Mouse (Mus musculus): Measurements from ENCODE around the gene Arid2. TPM values are rescaled to one million over a fixed set of nuclear protein-coding genes. Genes with fewer than 3 reads are reported as not detected.

Gene Arid2
- polyA plus RNA-seq, 1 experiment from 2014 or later, result 27.4 TPM

- peak overlapping the region; percentile 99 for H3K9ac ChIP-seq (replicated peaks)
- peak overlapping the region; percentile 99 for H3K27ac ChIP-seq (replicated peaks)
- H3K9me3 ChIP-seq, result no peaks in the 10 kb centered on the region
- H3K4me3 ChIP-seq, result peak overlapping the region; percentile 78
- H3K4me2 ChIP-seq (replicated peaks), result peak overlapping the region; percentile 76
- peak; percentile 49 for ATAC-seq (replicated peaks)
- WGBS, result under 1% methylated on average over 32 of the region's 63 CpGs
- H3K4me1 ChIP-seq, result peaks cover 39% of the 10 kb centered on the region
- no peaks in the 10 kb centered on the region for H3K27me3 ChIP-seq
- no peaks in the 10 kb centered on the region for H3K36me3 ChIP-seq
These were observed 404 bp upstream of the Arid2 start for GRCm38 (mm10) chr15:96286935-96287292.

- Histone ChIP-seq H3K9ac (replicated peaks) (peak overlapping the region; percentile 99), H3K4me3 (peak overlapping the region; percentile 78), H3K36me3 (no peaks in the 10 kb centered on the region), H3K27me3 (no peaks in the 10 kb centered on the region), H3K27ac (replicated peaks) (peak overlapping the region; percentile 99), H3K4me1 (peaks cover 26% of the 10 kb centered on the region), H3K9me3 (no peaks in the 10 kb centered on the region), H3K4me2 (replicated peaks) (peak overlapping the region; percentile 76)
- no peak for ATAC-seq (replicated peaks)
- under 1% methylated on average over 95 of the region's 97 CpGs for WGBS
These were observed 888 bp downstream of the Arid2 start for GRCm38 (mm10) chr15:96287976-96288835.

- peak overlapping the region; percentile 99 for H3K9ac ChIP-seq (replicated peaks)
- ATAC-seq (replicated peaks), result no peak
- no peaks in the 10 kb centered on the region for H3K27me3 ChIP-seq
- peaks cover 21% of the 10 kb centered on the region for H3K4me1 ChIP-seq
- no peaks in the 10 kb centered on the region for H3K9me3 ChIP-seq
- WGBS, result under 1% methylated on average over 9 of the region's 9 CpGs
- peaks cover under 1% of the 10 kb centered on the region; the same call in 1 of the 2 replicates for H3K36me3 ChIP-seq
- H3K27ac ChIP-seq (replicated peaks), result peak overlapping the region; percentile 99
- peak overlapping the region; percentile 76 for H3K4me2 ChIP-seq (replicated peaks)
- H3K4me3 ChIP-seq, result peak overlapping the region; percentile 78
These were observed 1.6 kb downstream of the Arid2 start for GRCm38 (mm10) chr15:96288836-96289390.

- Histone ChIP-seq H3K9ac (replicated peaks) (no peak overlapping the region), H3K4me2 (replicated peaks) (peak overlapping the region; percentile 40), H3K27me3 (no peaks in the 10 kb centered on the region), H3K4me3 (no peak overlapping the region), H3K27ac (replicated peaks) (no peak overlapping the region), H3K36me3 (peaks cover 4% of the 10 kb centered on the region; the same call in 1 of the 2 replicates), H3K9me3 (no peaks in the 10 kb centered on the region), H3K4me1 (peaks cover 18% of the 10 kb centered on the region)
- ATAC-seq (replicated peaks), result no peak
- WGBS, result 56% methylated on average over 1 of the region's 1 CpGs
These were observed 2.7 kb downstream of the Arid2 start for GRCm38 (mm10) chr15:96290001-96290400.

- no peak for ATAC-seq (replicated peaks)
- Histone ChIP-seq H3K27me3 (no peaks in the 10 kb centered on the region), H3K9me3 (no peaks in the 10 kb centered on the region), H3K36me3 (peaks cover 6% of the 10 kb centered on the region; the same call in 1 of the 2 replicates), H3K27ac (replicated peaks) (no peak overlapping the region), H3K4me2 (replicated peaks) (no peak overlapping the region), H3K9ac (replicated peaks) (no peak overlapping the region), H3K4me1 (peaks cover 20% of the 10 kb centered on the region), H3K4me3 (no peak overlapping the region)
- WGBS, result 78% methylated on average over 3 of the region's 3 CpGs
These were observed 6.1 kb downstream of the Arid2 start for GRCm38 (mm10) chr15:96293444-96293843.

GRCm38 (mm10) chr15:96297078-96297590 lies 9.8 kb downstream of the Arid2 start:
- Histone ChIP-seq H3K4me3 (no peak overlapping the region), H3K27ac (replicated peaks) (no peak overlapping the region), H3K36me3 (peaks cover 8% of the 10 kb centered on the region; the same call in 1 of the 2 replicates), H3K9ac (replicated peaks) (no peak overlapping the region), H3K4me2 (replicated peaks) (no peak overlapping the region), H3K27me3 (no peaks in the 10 kb centered on the region), H3K4me1 (peaks cover 6% of the 10 kb centered on the region; the same call in 1 of the 2 replicates), H3K9me3 (no peaks in the 10 kb centered on the region)
- WGBS, result 84% methylated on average over 9 of the region's 9 CpGs
- no peak for ATAC-seq (replicated peaks)

- Histone ChIP-seq H3K36me3 (peaks cover 8% of the 10 kb centered on the region; the same call in 1 of the 2 replicates), H3K27ac (replicated peaks) (no peak overlapping the region), H3K9me3 (no peaks in the 10 kb centered on the region), H3K4me3 (no peak overlapping the region), H3K9ac (replicated peaks) (no peak overlapping the region), H3K4me1 (peaks cover 6% of the 10 kb centered on the region; the same call in 1 of the 2 replicates), H3K27me3 (no peaks in the 10 kb centered on the region), H3K4me2 (replicated peaks) (no peak overlapping the region)
- no peak for ATAC-seq (replicated peaks)
- WGBS, result 94% methylated on average over 9 of the region's 9 CpGs
These were observed 10.4 kb downstream of the Arid2 start for GRCm38 (mm10) chr15:96297623-96298188.

- WGBS, result 56% methylated on average over 6 of the region's 6 CpGs
- Histone ChIP-seq H3K4me1 (peaks cover 12% of the 10 kb centered on the region), H3K4me3 (no peak overlapping the region), H3K27ac (replicated peaks) (no peak overlapping the region), H3K9me3 (no peaks in the 10 kb centered on the region), H3K4me2 (replicated peaks) (no peak overlapping the region), H3K9ac (replicated peaks) (no peak overlapping the region), H3K27me3 (no peaks in the 10 kb centered on the region), H3K36me3 (peaks cover 14% of the 10 kb centered on the region)
- ATAC-seq (replicated peaks), result no peak
These were observed 22.0 kb downstream of the Arid2 start for GRCm38 (mm10) chr15:96309310-96309709.

- no peak for ATAC-seq (replicated peaks)
- peaks cover 12% of the 10 kb centered on the region for H3K4me1 ChIP-seq
- no peak overlapping the region for H3K4me3 ChIP-seq
- no peak overlapping the region for H3K9ac ChIP-seq (replicated peaks)
- 94% methylated on average over 1 of the region's 1 CpGs for WGBS
- no peak overlapping the region for H3K27ac ChIP-seq (replicated peaks)
- H3K4me2 ChIP-seq (replicated peaks), result no peak overlapping the region
- H3K9me3 ChIP-seq, result no peaks in the 10 kb centered on the region
- no peaks in the 10 kb centered on the region for H3K27me3 ChIP-seq
- H3K36me3 ChIP-seq, result peaks cover 4% of the 10 kb centered on the region; the same call in 1 of the 2 replicates
These were observed 25.6 kb downstream of the Arid2 start for GRCm38 (mm10) chr15:96312902-96313301.

- no peaks in the 10 kb centered on the region for H3K9me3 ChIP-seq
- H3K27me3 ChIP-seq, result no peaks in the 10 kb centered on the region
- H3K4me2 ChIP-seq (replicated peaks), result no peak overlapping the region
- no peak overlapping the region for H3K9ac ChIP-seq (replicated peaks)
- peaks cover 8% of the 10 kb centered on the region for H3K4me1 ChIP-seq
- no peak for ATAC-seq (replicated peaks)
- WGBS, result 15% methylated on average over 1 of the region's 1 CpGs
- no peak overlapping the region for H3K4me3 ChIP-seq
- peaks cover 4% of the 10 kb centered on the region; the same call in 1 of the 2 replicates for H3K36me3 ChIP-seq
- no peak overlapping the region for H3K27ac ChIP-seq (replicated peaks)
These were observed 28.3 kb downstream of the Arid2 start for GRCm38 (mm10) chr15:96315664-96316063.

GRCm38 (mm10) chr15:96319335-96319734 lies 32.0 kb downstream of the Arid2 start:
- 72% methylated on average over 8 of the region's 8 CpGs for WGBS
- peak overlapping the region; percentile 11; the same call in 1 of the 2 replicates for H3K27ac ChIP-seq (replicated peaks)

More at GRCm38 (mm10) chr15:96319335-96319734, 32.0 kb downstream of the Arid2 start:
- H3K9ac ChIP-seq (replicated peaks), result no peak overlapping the region
- H3K4me1 ChIP-seq, result peaks cover 8% of the 10 kb centered on the region
- 0 out of 2 replicates have a peak, but pooled peaks cover 3% of the 10 kb centered on the region for H3K36me3 ChIP-seq
- no peaks in the 10 kb centered on the region for H3K27me3 ChIP-seq
- no peaks in the 10 kb centered on the region for H3K9me3 ChIP-seq
- no peak overlapping the region for H3K4me2 ChIP-seq (replicated peaks)
- no peak for ATAC-seq (replicated peaks)
- H3K4me3 ChIP-seq, result no peak overlapping the region

All from forebrain, embryonic 15.5 days (tissue).